Mouse (Mus musculus) heart, postnatal 36 days (tissue): ENCODE measurements at regions not wholly inside any gene's neighbourhood (a gene's known extent, or its start where the extent isn't known, plus 50 kb on each side); places are given as distances from the start of the nearest gene placed in this dataset.

ENCODE experiments used
- DNase-seq, 2 experiments: peaks; one replicate each; pipeline ENCODE4 v3.0.0; 2021 to 2022
- intact Hi-C: fragments of 180-260 bp; cut with DNase I; formaldehyde crosslinking; loops from one replicate; pipeline ENCODE4 v1.15.1; 2025

DNA sequence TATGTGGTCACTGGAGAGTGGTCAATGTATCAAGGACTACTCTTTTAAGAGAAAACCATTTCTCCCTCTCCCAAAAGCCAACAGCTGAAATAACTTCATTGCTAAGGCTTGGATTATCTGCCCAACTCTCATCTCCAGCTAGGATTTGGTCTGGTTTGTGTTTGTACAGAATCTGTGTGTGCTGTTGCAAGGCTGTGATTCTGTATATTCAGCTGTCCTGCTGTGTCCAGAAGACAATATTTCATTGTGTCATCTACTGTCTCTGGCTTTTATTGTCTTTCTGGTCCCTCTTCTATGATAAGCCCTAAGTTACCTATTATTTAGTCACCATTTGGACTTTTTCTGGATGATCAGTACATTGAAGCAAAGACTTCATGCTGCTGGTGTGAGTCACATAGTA is 110.9 kb downstream of the Cenpc1 start:
- DNase-seq, result no peak
- intact Hi-C loops, result no loop called here

GRCm38 (mm10) chr5:85936667-85937314 is 128.6 kb downstream of the Cenpc1 start:
- intact Hi-C loops, result no loop called here
- DNase-seq, result no peak

GRCm38 (mm10) chr5:85918288-85918687 is 147.1 kb downstream of the Cenpc1 start:
- no peak for DNase-seq
- intact Hi-C loops, result no loop called here

GRCm38 (mm10) chr5:85915000-85915399 is 150.4 kb downstream of the Cenpc1 start:
- DNase-seq, result no peak

DNA sequence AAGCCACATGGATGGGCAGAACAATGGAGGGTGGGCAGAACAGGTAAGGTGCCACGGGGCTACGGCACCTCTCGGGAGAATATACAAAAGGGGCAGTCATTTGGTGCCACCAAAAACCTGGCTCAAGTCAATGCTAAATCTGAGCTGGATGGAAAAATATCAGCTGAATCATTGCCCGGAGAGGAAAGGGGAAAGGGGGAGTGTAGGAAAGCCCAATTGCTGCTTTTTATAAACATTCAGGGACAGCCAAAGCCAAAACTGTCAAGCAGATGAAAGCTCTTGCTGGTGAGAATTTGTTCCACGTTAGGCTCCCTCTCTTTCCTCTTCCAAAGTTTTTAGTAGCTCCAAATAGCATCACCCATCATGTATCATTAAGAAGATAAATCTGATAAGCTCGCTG is 168.9 kb downstream of the Cenpc1 start:
- intact Hi-C loops, result no loop called here
- no peak for DNase-seq

More at GRCm38 (mm10) chr5:85915000-85915399, 150.4 kb downstream of the Cenpc1 start:
- intact Hi-C loops, result no loop called here

GRCm38 (mm10) chr5:85895814-85896213 is 169.6 kb downstream of the Cenpc1 start:
- intact Hi-C loops, result no loop called here
- no peak for DNase-seq

- intact Hi-C loops, result no loop called here
- no peak for DNase-seq
Observed at GRCm38 (mm10) chr5:85870311-85870710, 195.1 kb downstream of the Cenpc1 start.

DNA sequence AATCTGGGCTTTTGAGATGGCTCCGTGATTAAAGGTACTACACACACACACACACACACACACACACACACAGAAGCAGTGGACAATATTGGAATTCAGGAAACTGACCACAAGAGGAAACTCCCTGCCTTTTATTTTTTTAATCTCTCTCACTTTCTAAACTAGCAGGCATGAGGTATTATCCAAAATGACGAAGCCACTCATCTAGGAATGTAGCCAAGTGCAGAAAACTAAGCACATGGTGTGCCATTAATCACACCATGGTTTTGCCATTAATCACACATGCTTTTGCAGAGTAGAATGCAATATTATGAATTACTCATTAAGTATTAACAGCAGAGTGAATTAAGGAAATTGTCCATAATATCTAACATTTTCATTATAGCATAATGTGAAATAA is 232.8 kb downstream of the Cenpc1 start:
- DNase-seq, result no peak
- intact Hi-C loops, result no loop called here

DNA sequence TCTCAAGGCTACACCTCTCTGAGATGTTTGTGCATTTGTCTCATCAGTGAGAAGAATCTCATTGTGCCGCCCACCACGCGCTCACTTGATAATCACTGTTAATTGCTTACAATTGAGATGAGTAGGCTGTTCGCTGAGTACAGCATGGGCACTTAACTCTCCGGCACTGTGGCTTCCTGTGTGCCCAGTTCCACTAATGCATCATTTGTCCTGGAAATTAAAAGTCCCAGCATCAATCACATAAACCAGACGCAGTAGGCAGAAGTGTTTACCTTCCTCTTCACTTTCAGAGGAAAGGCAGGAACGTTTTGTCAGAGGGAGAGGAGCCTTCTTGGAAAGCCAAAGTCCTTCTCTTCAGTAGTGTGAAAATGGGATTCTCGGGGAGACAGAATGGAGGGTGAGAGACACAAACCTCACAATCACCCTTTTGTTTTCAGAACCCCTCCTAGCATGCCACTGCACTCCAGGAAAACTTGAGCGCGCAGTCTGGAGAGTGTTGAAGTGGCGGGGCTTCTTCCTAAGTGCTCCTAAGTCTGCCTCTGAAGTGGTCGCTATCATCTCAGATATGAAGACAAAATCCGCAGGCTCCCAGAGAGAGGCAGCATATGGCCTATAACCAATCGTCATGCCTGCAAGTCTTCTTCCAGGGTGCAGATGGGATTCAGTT is 269.7 kb downstream of the Cenpc1 start:
- intact Hi-C loops, result no loop called here
- no peak for DNase-seq

GRCm38 (mm10) chr5:85793148-85793547 is 272.2 kb downstream of the Cenpc1 start:
- intact Hi-C loops, result no loop called here
- DNase-seq, result no peak

DNA sequence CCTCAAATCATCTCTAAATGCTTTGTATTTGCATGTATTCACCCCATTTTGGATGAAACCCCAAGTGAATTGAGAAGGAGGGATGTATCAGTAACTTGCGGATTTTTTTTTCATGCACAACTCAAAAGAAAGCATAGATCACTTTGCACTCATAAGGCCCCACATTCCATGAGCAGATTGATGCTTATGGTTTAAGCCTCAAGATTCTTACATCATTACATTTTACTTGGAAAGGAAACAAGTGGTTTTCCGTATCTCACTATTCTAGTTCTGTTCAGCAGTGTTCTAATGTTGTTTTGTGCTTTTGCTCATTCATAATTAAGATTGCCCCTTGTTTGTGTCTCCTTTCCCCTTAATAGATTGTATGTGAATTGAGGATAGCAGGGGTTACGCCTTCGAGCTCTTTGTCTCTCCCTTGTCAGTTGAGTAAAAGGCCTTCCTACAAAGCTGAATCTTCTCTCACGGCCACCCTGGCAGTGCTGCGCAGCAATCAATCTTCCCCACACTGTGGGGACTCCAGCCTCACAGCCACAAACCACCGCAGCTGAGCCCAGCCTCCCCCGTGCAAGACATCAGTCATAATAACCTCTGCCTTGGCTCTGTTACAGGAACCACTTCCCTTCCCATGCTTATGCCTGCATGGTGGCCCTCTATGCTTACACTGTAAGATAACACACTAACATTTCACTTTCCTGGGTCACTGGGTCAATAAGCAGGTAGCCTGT is 284.5 kb downstream of the Cenpc1 start:
- no peak for DNase-seq
- intact Hi-C loops, result no loop called here

- intact Hi-C loops, result no loop called here
- DNase-seq, result no peak
Observed at GRCm38 (mm10) chr5:85780017-85780416, 285.4 kb downstream of the Cenpc1 start.

DNA sequence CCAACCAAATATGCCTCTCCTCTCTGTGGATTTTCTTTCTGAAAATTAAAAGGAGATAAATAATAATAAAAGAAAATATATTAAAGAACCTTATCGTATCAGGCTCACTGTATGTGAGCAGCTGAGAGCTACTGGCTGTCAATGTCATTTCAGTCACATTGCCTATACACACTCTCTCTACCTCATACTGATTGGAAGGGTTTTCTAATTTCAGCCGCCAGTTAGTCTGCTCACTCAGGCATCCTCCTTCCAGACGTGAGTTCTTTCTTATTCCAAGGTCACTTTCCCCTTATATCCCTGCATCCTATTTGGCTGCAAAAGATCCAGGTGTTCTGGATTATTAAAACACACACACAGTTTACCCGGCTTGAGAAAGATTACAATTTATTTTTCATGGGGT is 286.2 kb downstream of the Cenpc1 start:
- intact Hi-C loops, result no loop called here
- no peak for DNase-seq

DNA sequence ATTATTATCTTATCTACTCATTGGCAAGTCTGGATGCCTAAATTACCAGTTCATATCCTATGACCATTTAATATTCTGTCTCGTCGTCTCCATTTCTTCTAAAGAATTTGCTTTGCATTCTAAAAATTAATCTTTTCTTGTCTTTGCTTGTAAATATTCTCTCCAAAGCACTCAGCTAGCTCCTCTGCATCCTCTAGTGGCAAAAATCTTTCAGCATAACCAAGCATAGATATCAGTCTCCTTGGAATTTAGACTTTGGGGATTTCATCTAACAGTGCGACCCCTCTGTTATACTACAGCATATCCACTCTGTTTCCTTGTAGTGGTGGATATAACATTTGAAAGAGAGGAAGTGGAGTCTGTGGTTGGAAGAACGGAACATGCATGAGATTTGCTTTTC is 292.7 kb downstream of the Cenpc1 start:
- intact Hi-C loops, result no loop called here
- no peak for DNase-seq

DNA sequence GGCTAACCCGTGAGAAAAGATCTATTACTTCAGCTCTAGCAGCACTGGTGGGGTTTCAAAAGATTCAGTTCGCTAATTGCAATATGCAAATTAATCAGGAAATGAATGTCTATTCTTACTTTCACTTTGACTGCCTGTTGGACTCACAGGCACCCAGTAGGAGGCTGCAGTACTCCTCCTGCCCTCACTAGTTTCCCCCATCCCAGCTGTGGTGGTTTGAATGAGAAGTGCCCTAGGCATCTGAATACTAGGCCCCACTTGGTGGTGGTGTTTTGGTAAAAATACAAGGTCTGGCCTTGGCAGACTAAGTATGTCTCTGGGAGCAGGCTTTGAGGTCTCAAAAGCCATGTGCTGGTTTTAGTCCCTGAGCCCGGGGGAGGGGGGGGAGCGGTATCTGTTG is 293.3 kb downstream of the Cenpc1 start:
- intact Hi-C loops, result no loop called here
- no peak for DNase-seq

DNA sequence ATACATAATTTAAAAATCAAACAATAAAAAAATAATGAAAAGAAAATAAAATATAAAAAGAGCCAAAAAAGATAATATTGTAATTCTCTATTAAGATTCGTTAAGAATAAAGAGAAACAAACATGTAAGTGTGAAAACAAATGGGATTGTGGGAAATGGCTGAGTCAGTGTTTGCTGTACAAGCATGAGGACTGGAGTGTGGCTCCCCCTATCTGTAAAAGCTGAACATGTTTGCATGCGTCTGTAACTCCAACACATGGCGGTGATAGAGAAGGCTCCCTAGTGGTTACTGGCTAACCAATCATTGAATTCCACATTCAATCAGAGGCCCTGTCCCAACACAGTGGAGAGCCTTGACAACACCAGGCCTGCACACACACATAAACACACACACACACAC is 298.2 kb downstream of the Cenpc1 start:
- no peak for DNase-seq
- intact Hi-C loops, result no loop called here

- intact Hi-C loops, result no loop called here
- no peak for DNase-seq
Observed at GRCm38 (mm10) chr5:85756716-85757115, 308.7 kb downstream of the Cenpc1 start.

DNA sequence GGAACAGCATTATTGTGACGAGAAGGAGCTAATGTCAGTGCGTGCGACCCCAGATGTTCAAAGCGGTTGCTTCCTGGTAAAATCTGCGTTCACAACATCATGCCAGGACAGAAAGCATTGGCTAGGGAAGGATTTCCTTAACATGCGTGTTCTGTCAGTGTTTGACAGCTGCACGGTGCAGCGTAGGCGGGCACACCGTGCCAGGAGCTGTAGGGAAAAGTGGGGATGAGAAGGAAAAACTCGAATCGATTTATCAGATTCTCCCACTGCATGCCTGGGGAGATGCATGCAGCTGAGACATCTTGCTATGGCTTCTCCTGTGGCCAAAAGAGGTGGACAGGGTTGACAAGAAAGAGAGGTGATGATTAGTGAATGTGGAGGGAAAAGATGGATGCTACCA is 311.2 kb downstream of the Cenpc1 start:
- no peak for DNase-seq
- intact Hi-C loops, result no loop called here

DNA sequence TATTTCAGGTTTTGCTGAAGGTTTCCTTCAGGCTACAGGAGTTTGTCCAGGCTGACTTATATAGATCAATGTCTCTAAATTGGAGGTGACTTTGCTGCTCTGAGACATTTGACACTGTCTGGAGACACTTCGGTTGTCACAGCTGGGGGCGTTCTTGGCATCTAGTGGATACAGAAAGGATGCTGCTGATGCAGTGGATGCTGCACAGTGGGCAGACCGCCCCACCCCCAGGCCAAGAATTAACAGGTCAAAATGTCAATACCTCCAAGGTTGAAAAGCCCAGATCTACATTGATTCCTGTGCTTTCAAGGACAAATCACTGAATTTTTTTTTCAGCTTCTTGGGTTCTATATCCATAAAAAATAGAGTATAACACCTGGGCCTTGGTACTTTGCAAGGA is 312.3 kb downstream of the Cenpc1 start:
- intact Hi-C loops, result no loop called here
- no peak for DNase-seq

DNA sequence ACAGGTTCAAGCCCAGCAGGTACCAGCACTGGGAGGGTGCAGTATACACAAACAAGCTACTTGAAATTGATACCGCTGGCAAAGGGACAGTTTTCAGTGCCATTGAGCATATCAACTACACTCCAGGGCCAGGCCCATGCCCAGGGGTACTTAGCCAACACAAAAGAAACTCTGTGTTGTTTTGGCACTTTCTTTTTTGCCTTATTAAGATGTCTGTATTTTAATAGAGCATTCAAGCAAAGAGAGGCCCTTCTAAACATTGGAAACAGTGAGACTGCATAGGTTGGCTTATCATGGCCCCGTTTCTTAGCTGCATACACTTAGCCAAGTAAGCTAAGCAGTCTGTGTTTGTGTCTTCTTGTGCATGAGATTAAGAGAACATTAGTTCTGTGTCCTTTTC is 313.7 kb downstream of the Cenpc1 start:
- intact Hi-C loops, result no loop called here
- DNase-seq, result no peak

GRCm38 (mm10) chr5:85750893-85751292 is 314.5 kb downstream of the Cenpc1 start:
- intact Hi-C loops, result no loop called here
- DNase-seq, result no peak

DNA sequence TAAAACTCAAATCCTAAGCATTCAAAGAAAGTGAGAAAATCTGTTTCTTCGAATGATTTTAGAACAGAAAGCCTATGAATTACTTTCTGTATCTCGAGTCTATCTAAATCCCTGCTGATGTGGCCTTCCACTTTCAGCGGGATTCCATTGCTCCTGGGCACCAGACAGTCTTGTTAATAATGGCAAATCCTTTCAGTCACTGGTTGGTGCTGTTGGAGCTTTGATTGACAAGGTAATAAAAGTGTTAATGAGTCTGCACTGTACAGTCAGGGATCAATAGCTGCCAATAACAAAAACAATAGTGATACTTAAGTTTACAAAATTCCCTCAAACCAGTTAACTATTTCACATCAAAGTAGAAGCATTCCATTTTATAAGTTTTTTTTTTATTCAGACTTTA is 335.8 kb downstream of the Cenpc1 start:
- intact Hi-C loops, result no loop called here
- no peak for DNase-seq
